Mouse (Mus musculus) heart, postnatal 0 days (tissue): ENCODE data around the gene Kctd19. TPM values are rescaled to one million over a fixed set of nuclear protein-coding genes. Genes with fewer than 3 reads are reported as not detected.

Experiments
- ATAC-seq: fragments of 200-750 bp; cut with Nextera tagmentation; 2 replicates; pipeline ENCODE4 v1.8.0; 2017; ENCODE audit warnings: low read depth, moderate number of reproducible peaks, moderate library complexity; ENCODE audit not compliant: insufficient read depth
- DNase-seq: peaks from one replicate; pipeline ENCODE4 v3.0.0-alpha.2; 2016; ENCODE audit warnings: low spot score
- H3K27ac ChIP-seq: fragments of 300-500 bp; sonication (generic); 2 replicates; pipeline ENCODE4 v1.5.1; 2014; ENCODE audit warnings: low read depth, mild to moderate bottlenecking
- H3K27me3 ChIP-seq: fragments of 300-500 bp; sonication (generic); 2 replicates; pipeline ENCODE4 v1.6.1; 2014; ENCODE audit warnings: low read length, mixed read lengths; ENCODE audit not compliant: control insufficient read depth, insufficient read depth
- H3K36me3 ChIP-seq: fragments of 300-500 bp; sonication (generic); replicated peaks from 2 replicates; pipeline ENCODE4 v1.6.1; 2014; ENCODE audit warnings: low read length, mixed read lengths; ENCODE audit not compliant: control insufficient read depth, insufficient read depth
- H3K4me1 ChIP-seq: fragments of 300-500 bp; sonication (generic); 2 replicates; pipeline ENCODE4 v1.6.1; 2014; ENCODE audit warnings: antibody characterized with exemption; ENCODE audit not compliant: control insufficient read depth, insufficient read depth
- H3K4me2 ChIP-seq: fragments of 300-500 bp; sonication (generic); 2 replicates; pipeline ENCODE4 v1.6.1; 2014; ENCODE audit warnings: low read depth, mild to moderate bottlenecking, low read length, moderate library complexity
- H3K4me3 ChIP-seq: fragments of 300-500 bp; sonication (generic); 2 replicates; pipeline ENCODE4 v1.5.1; 2014; ENCODE audit warnings: low read depth, low read length
- H3K9ac ChIP-seq: fragments of 300-500 bp; sonication (generic); replicated peaks from 2 replicates; pipeline ENCODE4 v1.6.1; 2014; ENCODE audit warnings: low read depth, low read length, mixed read lengths
- H3K9me3 ChIP-seq: fragments of 300-500 bp; sonication (generic); replicated peaks from 2 replicates; pipeline ENCODE4 v1.6.1; 2016; ENCODE audit warnings: low read length; ENCODE audit not compliant: control insufficient read depth
- CTCF ChIP-seq: IDR thresholded peaks from 2 replicates; pipeline ENCODE4 v1.5.1; 2016; ENCODE audit warnings: antibody characterized with exemption, control low read depth, low read depth
- EP300 ChIP-seq: IDR thresholded peaks from 2 replicates; pipeline ENCODE4 v1.6.1; 2016; ENCODE audit warnings: antibody characterized with exemption, low read depth
- WGBS: fragments of 180-500 bp; shearing (Covaris S2); extraction: QIAGEN DNeasy Blood & Tissue Kit; methylation state at CpG from one replicate; pipeline ENCODE4 v1.1.7; 2014; 5-methylcytosine and 5-hydroxymethylcytosine counted together
- polyA plus RNA-seq: library from polyadenylated mRNA; unstranded; fragments of >200 nt; fragmentation: Nextera tagmentation; extraction: Ambion mirVana; gene quantifications from 2 replicates; pipeline ENCODE4 v1.2.1, GENCODE M21; 2015
- total RNA-seq: library from RNA; depleted of rRNA; stranded (reverse); fragments of >200 nt; gene quantifications from 2 replicates; pipeline ENCODE4 v1.2.3, GENCODE M21; 2014; ENCODE audit warnings: low replicate concordance

Kctd19 gene
- total and polyA plus RNA-seq, 2 experiments from 2014 or later: not detected

DNA sequence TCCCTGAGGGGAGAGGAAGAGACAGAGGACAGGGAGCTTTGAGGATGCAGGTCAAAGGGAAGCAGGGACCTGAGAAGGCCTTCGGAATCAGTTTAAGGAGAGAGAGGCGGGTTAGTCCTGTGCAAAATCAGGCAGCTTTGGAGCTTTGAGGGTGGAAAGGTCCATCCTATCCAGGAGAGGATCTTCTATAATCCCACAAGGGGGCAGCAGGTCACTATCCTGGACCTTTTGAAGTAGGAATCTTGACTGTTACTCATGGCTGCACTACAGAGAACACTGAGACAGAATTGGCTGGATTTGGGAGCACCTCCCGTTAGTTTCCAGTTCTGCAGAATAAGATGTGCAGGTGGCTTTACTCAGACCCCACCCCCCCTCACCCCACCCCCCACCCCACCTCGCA, 53.7 kb downstream of the Kctd19 start:
- ATAC-seq (peak; percentile 53; the same call in 1 of the 2 replicates), DNase-seq (peak; percentile 52)
- no peak overlapping the region for H3K27ac ChIP-seq
- no peaks in the 10 kb centered on the region for H3K27me3 ChIP-seq
- H3K9me3 ChIP-seq: no peaks in the 10 kb centered on the region
- TF ChIP-seq CTCF (peak; percentile 59), EP300 (no peak)
- H3K4me3 ChIP-seq: no peak overlapping the region
- H3K4me2 ChIP-seq: no peak overlapping the region
- no peak overlapping the region for H3K9ac ChIP-seq
- 35% methylated on average over 4 of the region's 4 CpGs for WGBS
- H3K4me1 ChIP-seq: 0 out of 2 replicates have a peak, but pooled peaks cover 3% of the 10 kb centered on the region
- H3K36me3 ChIP-seq: no peaks in the 10 kb centered on the region

- Histone ChIP-seq H3K9me3 (no peaks in the 10 kb centered on the region), H3K27me3 (no peaks in the 10 kb centered on the region), H3K4me2 (no peak overlapping the region), H3K4me1 (0 out of 2 replicates have a peak, but pooled peaks cover 3% of the 10 kb centered on the region), H3K4me3 (no peak overlapping the region), H3K27ac (no peak overlapping the region), H3K36me3 (no peaks in the 10 kb centered on the region), H3K9ac (no peak overlapping the region)
- DNase-seq (no peak), ATAC-seq (no peak)
- no peak for TF ChIP-seq EP300
- TF ChIP-seq CTCF: no peak
- 79% methylated on average over 15 of the region's 15 CpGs for WGBS
These were observed 54.1 kb downstream of the Kctd19 start for GRCm38 (mm10) chr8:105359208-105359607.

GRCm38 (mm10) chr8:105356681-105357080, 56.6 kb downstream of the Kctd19 start:
- TF ChIP-seq EP300 (no peak), CTCF (no peak)
- Histone ChIP-seq H3K9ac (no peak overlapping the region), H3K4me2 (no peak overlapping the region), H3K4me3 (no peak overlapping the region), H3K4me1 (no peaks in the 10 kb centered on the region), H3K27ac (no peak overlapping the region), H3K27me3 (no peaks in the 10 kb centered on the region), H3K9me3 (no peaks in the 10 kb centered on the region), H3K36me3 (no peaks in the 10 kb centered on the region)
- 87% methylated on average over 14 of the region's 14 CpGs for WGBS
- ATAC-seq (no peak), DNase-seq (no peak)

DNA sequence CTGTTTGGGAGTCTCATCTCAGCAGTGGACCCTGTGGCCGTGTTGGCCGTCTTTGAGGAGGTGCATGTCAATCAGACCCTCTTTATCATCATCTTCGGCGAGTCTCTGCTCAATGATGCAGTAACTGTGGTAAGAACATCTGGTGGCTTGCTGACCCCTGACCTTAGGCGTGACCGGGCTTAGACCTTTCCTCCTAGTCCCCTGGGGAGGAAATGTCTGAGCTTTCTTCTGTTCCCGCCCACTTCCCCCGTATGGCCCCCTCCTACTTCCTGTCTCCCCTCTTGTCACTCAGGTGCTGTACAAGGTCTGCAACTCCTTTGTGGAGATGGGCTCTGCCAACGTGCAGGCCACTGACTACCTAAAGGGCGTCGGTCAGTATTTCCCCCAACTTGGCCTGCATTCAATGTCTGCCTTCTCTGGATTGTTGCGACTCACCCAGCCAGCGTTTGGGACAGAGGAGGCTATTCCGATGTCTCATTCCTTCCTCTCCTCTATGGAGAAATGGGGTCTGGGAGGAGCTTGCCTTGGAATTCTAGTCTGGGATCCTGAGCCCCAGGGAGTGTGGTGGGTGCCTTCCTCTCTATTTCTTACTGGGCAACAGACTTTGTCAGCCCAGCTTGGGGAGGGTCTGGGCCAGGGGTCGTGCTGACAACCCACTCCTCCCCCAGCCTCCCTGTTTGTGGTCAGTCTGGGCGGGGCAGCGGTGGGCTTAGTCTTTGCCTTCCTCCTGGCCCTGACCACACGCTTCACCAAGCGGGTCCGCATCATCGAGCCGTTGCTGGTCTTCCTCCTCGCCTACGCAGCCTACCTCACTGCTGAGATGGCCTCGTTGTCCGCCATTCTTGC, 57.9 kb downstream of the Kctd19 start:
- Histone ChIP-seq H3K4me3 (no peak overlapping the region), H3K36me3 (no peaks in the 10 kb centered on the region), H3K27ac (no peak overlapping the region), H3K9me3 (no peaks in the 10 kb centered on the region), H3K27me3 (no peaks in the 10 kb centered on the region), H3K9ac (no peak overlapping the region), H3K4me2 (peak overlapping the region; percentile 17), H3K4me1 (no peaks in the 10 kb centered on the region)
- ATAC-seq (peak; percentile 30; the same call in 1 of the 2 replicates), DNase-seq (no peak)
- 74% methylated on average over 26 of the region's 26 CpGs for WGBS
- TF ChIP-seq EP300: peak; percentile 28; the same call in 1 of the 2 replicates
- TF ChIP-seq CTCF: no peak

- Histone ChIP-seq H3K9ac (no peak overlapping the region), H3K9me3 (no peaks in the 10 kb centered on the region), H3K27me3 (no peaks in the 10 kb centered on the region), H3K4me3 (no peak overlapping the region), H3K4me2 (no peak overlapping the region), H3K4me1 (peaks cover 3% of the 10 kb centered on the region; the same call in 1 of the 2 replicates), H3K36me3 (no peaks in the 10 kb centered on the region), H3K27ac (no peak overlapping the region)
- TF ChIP-seq CTCF (no peak), EP300 (no peak)
- WGBS: 91% methylated on average over 4 of the region's 4 CpGs
- ATAC-seq (no peak), DNase-seq (no peak)
These were observed 58.8 kb downstream of the Kctd19 start for GRCm38 (mm10) chr8:105354549-105354948.
